Mouse (Mus musculus) lung, adult 2 months (tissue): ENCODE results near the gene Sctr. TPM values are rescaled to one million over a fixed set of nuclear protein-coding genes. Genes with fewer than 3 reads are reported as not detected.
"Not testable (repeated sequence)": the region's sequence is repeated elsewhere in the genome, so short reads cannot be mapped to it uniquely, and the experiment has no call there.

Experiments used
- DNase-seq: peaks from one replicate; pipeline ENCODE4 v3.0.0; 2022
- H3K4me1 ChIP-seq: fragments of 200-500 bp; 2 replicates; pipeline ENCODE4 v1.6.1; 2011; ENCODE audit warnings: low read length; ENCODE audit not compliant: control insufficient read depth, insufficient read depth
- H3K4me3 ChIP-seq: fragments of 200-500 bp; replicated peaks from 2 replicates; pipeline ENCODE3; 2011; ENCODE audit warnings: low read depth, mild to moderate bottlenecking, control low read depth, low read length; ENCODE audit errors: extremely low read depth
- CTCF ChIP-seq: fragments of 200-500 bp; IDR thresholded peaks from 2 replicates; pipeline ENCODE4 v1.5.1; 2011; ENCODE audit warnings: mild to moderate bottlenecking, low read length, control low read depth; ENCODE audit not compliant: insufficient read depth
- POLR2A ChIP-seq: fragments of 200-500 bp; IDR thresholded peaks from 2 replicates; pipeline ENCODE4 v1.6.1; 2011; ENCODE audit warnings: low read depth, mild to moderate bottlenecking, control low read depth, low read length, borderline replicate concordance; ENCODE audit errors: extremely low read depth
- WGBS: fragments of 180-500 bp; shearing (Covaris S2); methylation state at CpG from one replicate; pipeline ENCODE4 v1.1.7; 2018; 5-methylcytosine and 5-hydroxymethylcytosine counted together
- polyA plus RNA-seq: library from polyadenylated mRNA; depleted of rRNA; stranded (reverse); fragments of >200 nt; gene quantifications from 2 replicates; pipeline ENCODE4 v1.2.3, GENCODE M21; 2012

Gene Sctr
- polyA plus RNA-seq, 1 experiment, result 0.33 TPM

- H3K4me3 ChIP-seq, result no peak overlapping the region
- 51% methylated on average over 9 of the region's 9 CpGs for WGBS
- TF ChIP-seq POLR2A (no peak), CTCF (no peak)
- DNase-seq, result no peak
- H3K4me1 ChIP-seq, result peaks cover 13% of the 10 kb centered on the region
These were observed 71.2 kb downstream of the Sctr start for GRCm38 (mm10) chr1:120077746-120078410.

- no peak for DNase-seq
- Histone ChIP-seq H3K4me3 (no peak overlapping the region), H3K4me1 (0 out of 2 replicates have a peak, but pooled peaks cover under 1% of the 10 kb centered on the region)
- TF ChIP-seq CTCF (no peak), POLR2A (no peak)
- 93% methylated on average over 1 of the region's 1 CpGs for WGBS
These were observed 73.9 kb downstream of the Sctr start for GRCm38 (mm10) chr1:120080632-120081031.

GRCm38 (mm10) chr1:120082957-120083585, 76.4 kb downstream of the Sctr start:
- WGBS, result 21% methylated on average over 7 of the region's 7 CpGs
- DNase-seq, result peak; percentile 58
- TF ChIP-seq POLR2A (no peak), CTCF (no peak)
- no peaks in the 10 kb centered on the region for H3K4me1 ChIP-seq
- no peak overlapping the region for H3K4me3 ChIP-seq

GRCm38 (mm10) chr1:120083921-120084517, 77.3 kb downstream of the Sctr start:
- no peak for DNase-seq
- 29% methylated on average over 5 of the region's 5 CpGs for WGBS
- TF ChIP-seq POLR2A, result no peak
- Histone ChIP-seq H3K4me1 (no peaks in the 10 kb centered on the region), H3K4me3 (no peak overlapping the region)

GRCm38 (mm10) chr1:120085696-120086095, 79.0 kb downstream of the Sctr start:
- TF ChIP-seq CTCF (no peak), POLR2A (no peak)
- DNase-seq, result no peak
- WGBS, result 76% methylated on average over 3 of the region's 3 CpGs
- Histone ChIP-seq H3K4me3 (no peak overlapping the region), H3K4me1 (no peaks in the 10 kb centered on the region)

GRCm38 (mm10) chr1:120086644-120087043, 80.0 kb downstream of the Sctr start:
- TF ChIP-seq POLR2A, result no peak
- no peak for TF ChIP-seq CTCF
- WGBS, result 63% methylated on average over 13 of the region's 13 CpGs
- no peak for DNase-seq
- Histone ChIP-seq H3K4me1 (no peaks in the 10 kb centered on the region), H3K4me3 (no peak overlapping the region)

GRCm38 (mm10) chr1:120089180-120089579, 82.5 kb downstream of the Sctr start:
- no peaks in the 10 kb centered on the region for H3K4me1 ChIP-seq

GRCm38 (mm10) chr1:120090880-120091570, 84.3 kb downstream of the Sctr start:
- WGBS, result 84% methylated on average over 8 of the region's 8 CpGs
- TF ChIP-seq POLR2A (no peak), CTCF (no peak)
- Histone ChIP-seq H3K4me3 (no peak overlapping the region), H3K4me1 (no peaks in the 10 kb centered on the region)
- no peak for DNase-seq

More at GRCm38 (mm10) chr1:120089180-120089579, 82.5 kb downstream of the Sctr start:
- no peak for DNase-seq
- TF ChIP-seq CTCF (no peak), POLR2A (no peak)
- H3K4me3 ChIP-seq, result no peak overlapping the region
- WGBS, result 51% methylated on average over 4 of the region's 5 CpGs

GRCm38 (mm10) chr1:120093482-120094134, 86.9 kb downstream of the Sctr start:
- H3K4me1 ChIP-seq, H3K4me3 ChIP-seq: not testable (repeated sequence)
- peak; percentile 89 for DNase-seq
- TF ChIP-seq CTCF, result peak; percentile 98
- 48% methylated on average over 11 of the region's 14 CpGs for WGBS
